Mouse (Mus musculus): Measurements from ENCODE around the gene Aebp2.

Gene Aebp2

GRCm38 (mm10) chr6:140697994-140698393 is 75.5 kb downstream of the Aebp2 start:
- no peak for DNase-seq (ENCODE audit: low spot score)

DNA sequence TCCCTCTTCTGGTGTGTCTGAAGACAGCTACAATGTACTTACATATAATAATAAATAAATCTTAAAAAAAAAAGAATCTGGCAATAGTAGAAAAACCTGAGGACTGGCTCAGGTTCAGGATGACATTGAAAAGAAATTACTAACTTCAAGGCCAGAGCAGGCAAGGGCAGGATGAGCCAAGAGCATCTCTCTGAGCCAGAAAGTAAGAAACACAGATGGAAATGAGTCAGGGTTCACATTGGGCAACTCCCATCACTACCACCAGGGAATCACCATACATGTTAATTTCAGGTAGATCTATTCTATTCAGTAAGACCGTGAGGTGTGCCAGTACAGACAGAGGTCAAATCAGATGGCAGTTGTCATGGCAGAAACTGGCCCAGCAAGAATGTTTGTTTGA is 76.1 kb downstream of the Aebp2 start:
- no peak for DNase-seq (ENCODE audit: low spot score)

DNA sequence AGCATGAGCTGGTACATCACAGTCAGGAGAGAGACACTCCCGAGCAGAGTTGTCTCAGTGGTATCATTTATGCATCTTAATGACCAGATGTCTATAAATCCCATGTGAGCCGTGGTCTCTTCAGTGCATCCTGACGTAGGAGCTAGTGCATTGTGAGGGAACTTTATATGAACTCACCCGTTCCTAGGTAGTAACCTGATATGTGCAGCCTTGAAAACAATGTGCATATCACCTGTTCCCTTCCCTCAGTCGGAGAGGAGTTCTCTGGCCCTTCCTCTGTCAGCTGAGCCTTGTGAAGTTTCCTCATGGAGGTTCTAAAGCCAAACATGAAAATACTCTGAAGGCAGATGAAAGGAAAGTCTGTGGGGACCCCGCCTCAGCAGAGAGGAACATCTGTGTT is 78.8 kb downstream of the Aebp2 start:
- no peak for DNase-seq (ENCODE audit: low spot score)

DNA sequence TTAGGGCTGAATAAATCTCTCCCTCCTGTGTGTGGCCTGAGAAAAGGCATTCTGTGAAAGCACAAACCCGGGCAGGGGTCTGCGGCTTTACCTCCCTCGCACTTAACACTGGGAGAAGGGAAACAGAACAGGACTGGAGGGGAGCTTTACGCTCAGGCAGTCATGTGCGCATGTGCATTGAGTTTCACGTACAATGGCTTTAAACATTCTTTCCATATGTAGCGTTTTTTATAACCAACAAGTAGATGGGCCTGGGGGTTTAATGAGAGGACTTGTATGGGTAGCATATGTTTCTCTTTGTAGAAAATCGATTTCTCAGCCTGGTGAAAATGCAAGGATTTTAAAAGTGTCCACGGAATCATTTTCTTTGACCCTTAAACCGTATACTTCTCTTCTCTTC is 82.7 kb downstream of the Aebp2 start:
- no peak for DNase-seq (ENCODE audit: low spot score)

- DNase-seq (ENCODE audit: low spot score): no peak
These were observed 83.6 kb downstream of the Aebp2 start for GRCm38 (mm10) chr6:140706056-140706455.

DNA sequence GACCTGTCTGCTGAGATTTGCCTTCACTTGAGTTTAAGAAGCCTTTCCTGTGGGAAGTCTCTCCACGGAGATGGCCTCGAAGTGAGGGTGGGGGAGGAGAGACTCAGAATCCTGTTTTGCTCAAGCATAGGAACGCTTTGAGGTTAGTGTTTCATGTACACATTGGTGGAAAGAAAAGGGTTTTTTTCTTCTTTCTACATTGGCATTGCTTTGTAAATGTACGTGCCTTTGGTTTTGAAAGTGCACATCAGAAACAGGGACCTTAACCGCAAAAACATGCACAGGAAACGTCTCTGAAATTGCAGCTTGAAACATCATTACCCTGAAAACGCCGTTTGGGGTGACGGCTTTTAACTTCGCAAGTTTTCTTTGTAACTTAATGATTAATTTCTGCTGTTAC is 85.6 kb downstream of the Aebp2 start:
- no peak for DNase-seq (ENCODE audit: low spot score)

GRCm38 (mm10) chr6:140709415-140710107 is 87.1 kb downstream of the Aebp2 start:
- no peak for DNase-seq (ENCODE audit: low spot score)

DNA sequence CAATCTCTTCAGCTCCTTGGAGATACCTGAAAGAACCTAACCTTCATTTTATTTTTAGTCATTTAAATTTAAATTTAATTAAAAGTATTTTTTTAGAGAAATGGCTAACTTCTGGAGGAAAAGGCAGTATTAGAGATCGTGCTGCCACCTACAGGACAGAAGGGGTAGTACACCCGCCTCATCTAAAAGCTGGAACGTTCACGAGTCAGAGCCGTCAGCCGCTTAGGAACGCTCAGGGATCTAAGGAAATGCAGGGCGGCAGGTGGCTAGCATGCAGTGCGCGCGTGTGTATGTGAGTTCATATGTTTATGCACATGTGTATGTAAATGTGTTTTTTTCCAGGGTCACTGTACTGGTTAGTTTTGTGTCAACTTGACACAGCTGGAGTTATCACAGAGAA is 90.3 kb downstream of the Aebp2 start:
- peak; percentile 20 for DNase-seq (ENCODE audit: low spot score)

DNA sequence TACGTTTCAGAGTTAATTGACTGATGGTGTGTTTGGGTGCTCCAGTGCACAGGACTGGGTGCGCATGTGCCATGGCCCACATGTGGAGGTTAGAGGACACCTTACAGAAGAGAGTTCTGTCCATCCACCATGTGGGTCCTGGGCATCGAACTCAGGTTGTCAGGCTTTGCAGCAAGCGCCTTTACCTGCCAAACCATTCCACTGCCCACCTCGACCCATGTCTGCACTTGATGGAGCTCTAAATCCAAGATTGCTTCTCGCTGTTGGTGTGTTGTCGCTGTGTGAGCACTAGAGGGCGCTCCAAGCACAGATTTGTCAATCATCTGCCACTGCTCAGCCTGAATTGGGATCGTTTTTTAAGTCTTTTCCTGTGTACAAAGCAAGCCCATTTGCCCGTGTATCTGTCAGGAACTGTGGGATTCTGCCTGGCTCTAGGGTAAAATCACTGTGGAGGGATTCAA is 92.5 kb downstream of the Aebp2 start:
- peak; percentile 34 for DNase-seq (ENCODE audit: low spot score)

- DNase-seq (ENCODE audit: low spot score): no peak
These were observed 99.6 kb downstream of the Aebp2 start for GRCm38 (mm10) chr6:140722058-140722457.

Data from ovary, postnatal 10 days (tissue).